Mouse (Mus musculus): ENCODE results near the gene Nptn. TPM values are rescaled to one million over a fixed set of nuclear protein-coding genes. Genes with fewer than 3 reads are reported as not detected.
A peak's percentile ranks its signal among the peaks of the same experiment; 100 is the strongest.

The Nptn gene
- total RNA-seq (2021): 100 to 1,000 TPM; 116 to 123 TPM
- long read RNA-seq, experiment 1, transcript Nptn-201 (8 exons, 2,024 nt): major isoform, 13 of 18 reads
- long read RNA-seq, experiment 1, partial matches to known transcripts: 2 of 18 reads
- long read RNA-seq, experiment 1, other reads (novel, unspliced or antisense): 3 of 18 reads
- long read RNA-seq, experiment 2, partial matches to known transcripts: 0 of 5 reads
- long read RNA-seq, experiment 2, other reads (novel, unspliced or antisense): 1 of 5 reads

DNA sequence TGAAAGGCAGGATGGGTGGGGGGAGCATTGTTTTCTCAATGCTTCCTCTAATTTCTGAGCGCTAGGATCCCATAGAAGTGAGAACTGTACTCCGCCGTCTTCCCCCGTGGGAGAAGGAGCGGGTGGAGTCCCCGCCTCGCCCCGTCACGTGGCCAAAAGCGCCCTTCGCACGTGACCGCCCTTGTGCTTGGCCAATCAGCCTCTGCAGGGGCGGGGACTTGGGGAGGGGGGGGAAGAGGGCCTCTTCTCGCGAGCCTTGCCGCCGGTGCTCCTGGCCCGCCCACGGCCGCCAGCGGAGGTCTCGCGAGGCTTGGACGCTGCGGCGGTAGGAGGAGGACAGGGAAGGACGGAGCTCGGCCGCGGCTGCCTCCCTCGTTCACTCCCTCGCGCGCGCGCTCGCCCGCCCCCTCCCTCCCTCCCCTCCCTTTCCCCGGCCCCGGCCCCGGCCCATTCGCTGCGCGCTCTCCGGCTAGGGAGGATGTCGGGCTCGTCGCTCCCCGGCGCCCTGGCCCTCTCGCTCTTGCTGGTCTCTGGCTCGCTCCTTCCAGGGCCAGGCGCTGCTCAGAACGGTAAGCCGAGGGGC is at the start of gene Nptn:
Gene Nptn, plus strand, starts transcription at position 283 of the 583 bp plus-strand sequence.
- DNase-seq (ENCODE audit: low spot score): peak; percentile 98

DNA sequence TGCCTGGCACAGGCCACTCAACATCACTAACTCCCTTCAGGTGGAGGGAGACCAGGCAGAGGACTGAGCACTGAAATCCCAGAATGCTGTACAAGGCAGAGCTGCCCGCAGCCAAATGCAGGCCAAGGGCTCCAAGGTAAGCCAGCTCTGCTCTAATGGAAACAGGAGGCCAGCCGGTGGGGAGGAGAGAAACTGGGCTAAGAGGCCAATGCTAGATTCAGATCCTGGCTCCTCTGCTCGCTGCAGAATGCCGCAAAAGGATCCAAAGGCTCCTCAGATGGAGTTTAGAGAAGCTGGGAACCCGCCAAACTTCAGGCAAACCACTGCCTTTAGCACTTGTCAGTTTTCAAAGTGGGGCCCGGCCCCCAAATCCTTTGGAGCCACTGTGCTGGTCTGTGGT is 48.7 kb upstream of the Nptn start:
- DNase-seq (ENCODE audit: low spot score): no peak

DNA sequence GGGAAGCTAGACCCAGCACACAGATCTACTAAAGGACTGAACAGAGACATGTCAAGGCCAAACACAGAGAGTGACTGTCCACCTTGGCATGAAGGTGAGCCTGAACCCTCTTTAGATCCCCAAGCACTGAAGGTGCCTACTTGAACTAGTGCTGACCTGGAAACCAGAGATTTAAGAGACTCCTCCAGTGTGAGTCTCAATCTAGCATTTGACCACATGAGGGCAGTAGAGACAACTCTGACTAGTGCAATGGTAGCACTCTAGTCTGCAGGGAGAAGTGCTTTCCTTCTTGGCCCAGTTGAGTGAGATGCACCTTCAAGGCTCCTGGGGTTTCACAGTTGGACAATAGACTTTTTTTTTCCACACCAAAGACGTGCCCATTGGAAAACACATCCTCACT is 47.3 kb upstream of the Nptn start:
- peak; percentile 76 for DNase-seq (ENCODE audit: low spot score)

GRCm38 (mm10) chr9:58535447-58536134 is 46.4 kb upstream of the Nptn start:
- no peak for DNase-seq (ENCODE audit: low spot score)

- DNase-seq (ENCODE audit: low spot score): no peak
These were observed 44.3 kb upstream of the Nptn start for GRCm38 (mm10) chr9:58537774-58538173.

- peak; percentile 62 for DNase-seq (ENCODE audit: low spot score)
These were observed 42.2 kb upstream of the Nptn start for GRCm38 (mm10) chr9:58539886-58540285.

GRCm38 (mm10) chr9:58541895-58542338 is 40.1 kb upstream of the Nptn start:
- DNase-seq (ENCODE audit: low spot score): peak; percentile 80

- peak; percentile 41 for DNase-seq (ENCODE audit: low spot score)
These were observed 37.1 kb upstream of the Nptn start for GRCm38 (mm10) chr9:58544879-58545324.

GRCm38 (mm10) chr9:58545428-58545827 is 36.6 kb upstream of the Nptn start:
- no peak for DNase-seq (ENCODE audit: low spot score)

GRCm38 (mm10) chr9:58546630-58547360 is 35.2 kb upstream of the Nptn start:
- DNase-seq (ENCODE audit: low spot score): peak; percentile 84

DNA sequence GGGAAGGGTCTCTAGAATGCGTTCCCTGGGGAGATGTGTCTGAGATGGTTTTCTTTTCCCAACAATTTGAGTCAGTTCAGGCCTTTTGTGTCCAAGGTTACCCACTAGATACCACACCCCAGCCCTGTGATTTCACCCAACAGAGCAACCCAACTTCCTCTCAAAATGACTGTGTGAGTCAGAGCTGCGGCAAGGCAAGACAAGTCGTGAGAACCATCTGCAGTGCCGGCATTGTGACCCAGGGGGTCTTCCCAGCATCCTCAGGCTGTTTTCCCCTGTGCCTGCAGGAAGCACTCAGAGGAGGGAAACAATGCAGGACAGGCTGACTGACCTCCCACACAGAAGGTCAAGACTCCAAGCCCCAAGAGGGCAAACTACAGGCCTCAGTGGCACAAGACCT is 33.1 kb upstream of the Nptn start:
- DNase-seq (ENCODE audit: low spot score): no peak

DNA sequence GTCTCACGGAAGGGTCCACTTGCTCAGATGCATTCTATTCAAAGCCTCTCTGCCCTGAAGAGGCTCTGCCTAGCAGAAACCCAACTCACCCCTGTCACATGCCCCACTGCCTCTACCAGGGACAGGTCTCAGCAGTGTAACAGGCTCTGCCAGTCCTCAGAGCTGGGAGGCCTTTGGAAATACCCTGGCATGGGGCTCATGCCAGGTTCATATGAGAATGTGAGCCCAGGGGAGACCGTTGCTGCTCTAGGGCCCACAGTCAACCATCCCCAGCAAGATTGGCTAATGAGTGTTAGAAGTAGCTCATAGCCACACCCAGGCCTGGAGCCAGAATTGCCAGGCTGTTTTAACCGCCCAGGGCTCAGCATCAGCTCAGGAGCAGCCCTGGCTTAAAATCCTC is 32.3 kb upstream of the Nptn start:
- DNase-seq (ENCODE audit: low spot score): peak; percentile 55

DNA sequence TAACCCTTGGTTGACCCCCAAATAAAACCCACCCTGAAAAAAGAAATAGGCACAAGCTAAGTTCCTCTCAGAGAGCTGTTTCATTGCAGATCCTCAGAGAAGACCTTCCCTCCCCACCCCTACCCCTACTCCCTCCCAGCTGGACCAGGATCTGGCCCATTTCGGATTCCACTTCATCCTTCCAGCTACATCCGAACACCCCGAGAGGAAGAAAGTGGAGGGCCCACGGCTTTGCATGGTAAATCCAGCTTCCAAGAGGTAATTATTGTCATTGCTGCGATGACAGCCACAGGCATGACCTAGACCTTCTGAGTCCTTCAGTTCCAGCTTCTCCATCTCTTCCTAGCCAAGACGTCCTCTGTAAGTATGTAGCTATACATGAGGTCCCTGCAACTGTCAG is 31.1 kb upstream of the Nptn start:
- no peak for DNase-seq (ENCODE audit: low spot score)

- no peak for DNase-seq (ENCODE audit: low spot score)
These were observed 30.0 kb upstream of the Nptn start for GRCm38 (mm10) chr9:58552083-58552482.

- DNase-seq (ENCODE audit: low spot score): no peak
These were observed 27.8 kb upstream of the Nptn start for GRCm38 (mm10) chr9:58554056-58554907.

DNA sequence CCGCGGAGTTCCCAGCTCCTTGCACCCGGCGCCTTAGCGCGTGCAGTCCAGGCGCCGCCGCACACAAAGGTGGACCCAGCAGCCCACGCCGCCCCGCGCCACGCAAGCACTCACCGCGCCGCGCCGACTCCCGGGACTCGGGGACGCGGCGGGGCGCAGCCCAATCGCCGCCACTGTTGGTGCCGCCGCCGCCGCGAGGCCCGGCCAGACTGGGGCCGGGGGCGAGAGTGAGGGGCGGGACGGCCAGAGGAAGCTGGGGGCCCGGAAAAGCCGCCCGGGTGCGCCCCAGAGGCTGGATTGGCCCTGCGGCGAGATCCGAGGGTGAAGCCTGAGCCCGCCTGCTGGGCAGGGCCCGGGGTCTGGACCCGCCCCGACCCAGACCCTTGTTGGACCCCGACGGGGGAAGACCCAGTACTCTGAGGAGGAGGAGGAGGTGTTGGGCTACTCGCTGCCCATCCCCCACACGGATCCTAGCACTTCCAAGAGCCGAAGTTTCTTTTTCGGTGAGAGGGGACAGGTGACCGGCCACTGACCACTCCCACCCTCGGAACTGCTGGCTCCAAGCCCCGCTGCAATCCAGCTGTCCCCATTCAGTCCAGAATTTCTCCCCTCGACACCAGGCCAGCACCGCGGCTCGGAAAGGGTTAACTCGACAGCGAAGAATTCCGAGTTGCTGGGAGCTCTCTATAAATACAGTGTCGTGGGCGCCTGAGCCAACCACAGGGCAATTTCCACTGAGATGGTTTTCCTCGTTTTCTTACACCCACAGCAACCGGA is 26.9 kb upstream of the Nptn start, which contains the start of gene Cd276:
Gene Cd276, minus strand, starts transcription at position 530 of the 777 bp plus-strand sequence.
- peak; percentile 57 for DNase-seq (ENCODE audit: low spot score)

- DNase-seq (ENCODE audit: low spot score): no peak
These were observed 26.2 kb upstream of the Nptn start for GRCm38 (mm10) chr9:58555685-58556414.

DNA sequence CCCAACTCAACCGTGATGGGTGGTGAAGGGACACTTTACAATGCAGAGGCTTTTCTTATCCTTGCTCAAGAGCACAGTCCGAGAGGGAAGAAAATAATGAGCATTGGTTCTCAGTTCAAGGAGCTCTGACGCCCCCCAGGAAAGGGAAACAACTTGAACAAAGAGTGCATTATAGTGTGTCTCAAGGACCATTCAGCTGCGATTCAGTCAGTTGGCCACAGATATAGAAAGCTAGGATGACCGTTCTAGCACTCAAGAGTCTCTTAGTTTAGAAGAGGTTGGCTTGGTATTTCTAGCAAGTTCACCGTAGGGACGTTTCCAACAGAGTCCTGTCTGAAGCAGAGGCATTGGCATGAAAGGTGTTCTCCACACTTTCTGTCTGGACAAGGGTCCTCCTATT is 25.4 kb upstream of the Nptn start:
- DNase-seq (ENCODE audit: low spot score): no peak

Measured in gastrocnemius, adult 18-20 months (tissue).